Mouse (Mus musculus): Measurements from ENCODE around the gene Wdr54. TPM values are rescaled to one million over a fixed set of nuclear protein-coding genes. Genes with fewer than 3 reads are reported as not detected.
"Not testable (repeated sequence)": the region's sequence is repeated elsewhere in the genome, so short reads cannot be mapped to it uniquely, and the experiment has no call there.

Wdr54 gene
- polyA plus RNA-seq, 1 experiment from 2014 or later, result 1.1 TPM

DNA sequence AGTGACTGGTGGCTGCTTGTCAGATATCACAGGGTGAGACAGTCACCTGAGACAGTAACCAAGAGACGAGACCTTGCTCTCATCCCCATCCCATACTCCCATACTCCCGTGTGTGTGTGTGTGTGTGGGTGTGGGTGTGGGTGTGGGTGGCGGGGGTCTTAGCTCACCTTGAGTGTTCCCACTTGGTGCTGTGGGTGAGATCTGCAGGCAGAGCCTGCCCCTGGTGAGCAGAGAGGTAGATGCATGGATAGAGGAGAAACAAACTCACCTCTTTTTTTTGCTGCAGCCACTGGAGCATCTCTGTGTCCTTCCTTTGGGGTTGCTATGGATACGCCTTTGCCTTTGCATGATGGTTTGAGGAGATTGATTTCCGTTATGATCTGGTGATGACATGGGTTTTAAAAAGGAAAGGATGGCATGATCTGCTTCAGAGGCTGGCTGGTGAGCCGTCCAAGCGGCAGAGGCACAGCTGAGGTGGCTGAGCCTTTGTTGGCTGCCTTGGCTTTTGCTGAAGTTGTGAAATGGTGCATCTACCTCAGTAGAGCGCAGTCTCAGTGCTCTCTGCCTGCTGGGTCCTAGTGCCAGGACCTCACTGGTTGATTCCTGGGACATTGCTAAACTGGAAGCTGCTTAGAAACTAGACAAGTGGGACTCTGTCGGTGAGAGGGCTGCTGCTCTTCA, 16.2 kb upstream of the Wdr54 start:
- Histone ChIP-seq H3K36me3 (peaks cover 11% of the 10 kb centered on the region; the same call in 1 of the 2 replicates), H3K9me3 (replicated peaks) (no peaks in the 10 kb centered on the region), H3K4me3 (no peak overlapping the region), H3K27ac (no peak overlapping the region), H3K4me2 (no peak overlapping the region), H3K9ac (no peak overlapping the region), H3K4me1 (peaks cover 37% of the 10 kb centered on the region), H3K27me3 (replicated peaks) (no peaks in the 10 kb centered on the region)
- WGBS (ENCODE audit: insufficient replicate concordance), result 64% methylated on average over 9 of the region's 9 CpGs
- no peak for ATAC-seq

DNA sequence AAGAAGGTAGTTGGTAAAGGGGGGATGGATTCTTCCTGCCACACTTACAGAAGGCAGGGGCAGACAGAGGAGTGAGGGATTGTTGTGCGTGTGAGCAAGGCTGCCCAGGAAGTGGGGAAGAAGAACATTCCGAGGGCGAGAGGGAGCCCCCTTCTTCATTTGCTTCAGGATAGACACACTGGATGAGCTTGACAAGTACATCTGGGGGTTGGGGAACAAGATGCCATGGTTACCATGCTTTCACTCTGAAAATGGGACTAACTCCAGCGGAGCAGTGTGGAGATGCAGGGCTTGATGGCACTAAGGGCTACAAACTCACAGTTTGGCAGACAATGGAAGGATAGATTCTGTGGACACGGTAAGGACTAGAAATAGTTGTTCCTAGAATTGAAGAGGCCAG, 14.9 kb upstream of the Wdr54 start:
- ATAC-seq, result no peak
- no peaks in the 10 kb centered on the region for H3K9me3 ChIP-seq (replicated peaks)
- H3K27me3 ChIP-seq (replicated peaks), result no peaks in the 10 kb centered on the region
- H3K4me3 ChIP-seq, result no peak overlapping the region
- no peak overlapping the region for H3K4me2 ChIP-seq
- H3K4me1 ChIP-seq, result peaks cover 42% of the 10 kb centered on the region
- H3K27ac ChIP-seq, result no peak overlapping the region
- H3K9ac ChIP-seq, result no peak overlapping the region
- WGBS (ENCODE audit: insufficient replicate concordance), result 73% methylated on average over 5 of the region's 5 CpGs
- peaks cover 8% of the 10 kb centered on the region; the same call in 1 of the 2 replicates for H3K36me3 ChIP-seq

DNA sequence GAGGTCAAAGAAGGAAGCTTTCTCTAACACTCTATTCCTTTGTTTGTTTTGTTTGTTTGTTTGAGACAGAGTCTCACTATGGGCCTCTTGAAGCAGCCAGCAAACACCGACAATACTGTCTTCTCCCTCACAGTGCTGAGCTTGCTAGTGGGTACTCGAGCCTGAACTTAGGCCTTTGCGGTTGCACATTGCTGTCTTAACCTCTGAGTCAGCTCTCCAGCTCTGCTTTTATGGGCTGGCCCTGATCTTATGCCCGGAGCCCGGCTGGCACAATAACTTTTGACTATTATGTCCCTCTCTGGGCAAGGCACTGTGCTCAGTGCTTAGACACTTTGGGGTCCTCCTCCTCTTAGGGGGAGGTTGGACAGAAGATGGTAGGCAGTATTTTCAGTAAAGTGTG, 13.7 kb upstream of the Wdr54 start:
- no peaks in the 10 kb centered on the region for H3K9me3 ChIP-seq (replicated peaks)
- H3K4me1 ChIP-seq, result peaks cover 42% of the 10 kb centered on the region
- no peak overlapping the region for H3K9ac ChIP-seq
- 77% methylated on average over 5 of the region's 5 CpGs for WGBS (ENCODE audit: insufficient replicate concordance)
- H3K27ac ChIP-seq, result no peak overlapping the region
- H3K4me3 ChIP-seq, result no peak overlapping the region
- H3K36me3 ChIP-seq, result 0 out of 2 replicates have a peak, but pooled peaks cover 3% of the 10 kb centered on the region
- H3K4me2 ChIP-seq, result no peak overlapping the region
- no peaks in the 10 kb centered on the region for H3K27me3 ChIP-seq (replicated peaks)
- ATAC-seq, result no peak

DNA sequence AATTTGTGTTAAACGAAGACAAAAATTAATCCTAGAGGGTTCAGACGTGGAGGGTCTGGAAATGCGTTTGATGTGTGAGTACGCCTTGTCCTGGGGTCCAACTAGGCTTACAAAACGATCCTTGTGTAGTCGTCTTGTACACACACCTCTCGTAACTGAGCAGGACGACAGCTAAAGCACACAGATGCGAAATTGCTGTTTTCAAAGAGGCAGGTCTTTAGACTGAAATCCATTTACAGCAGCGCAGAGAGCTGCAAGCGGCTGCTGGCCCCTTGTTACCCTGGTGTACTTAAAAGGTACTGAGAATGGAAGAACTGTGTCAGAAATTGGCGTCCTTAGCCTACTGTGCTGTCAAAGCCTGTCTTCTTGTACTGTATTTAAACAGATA, 10.0 kb upstream of the Wdr54 start:
- WGBS (ENCODE audit: insufficient replicate concordance), result under 1% methylated on average over 12 of the region's 12 CpGs
- Histone ChIP-seq H3K36me3 (0 out of 2 replicates have a peak, but pooled peaks cover 3% of the 10 kb centered on the region), H3K27me3 (replicated peaks) (peaks cover 22% of the 10 kb centered on the region), H3K27ac (peak overlapping the region; percentile 81), H3K4me3 (peak overlapping the region; percentile 88), H3K9ac (peak overlapping the region; percentile 93), H3K4me1 (peaks cover 56% of the 10 kb centered on the region), H3K9me3 (replicated peaks) (no peaks in the 10 kb centered on the region), H3K4me2 (peak overlapping the region; percentile 78)
- peak; percentile 5 for ATAC-seq

DNA sequence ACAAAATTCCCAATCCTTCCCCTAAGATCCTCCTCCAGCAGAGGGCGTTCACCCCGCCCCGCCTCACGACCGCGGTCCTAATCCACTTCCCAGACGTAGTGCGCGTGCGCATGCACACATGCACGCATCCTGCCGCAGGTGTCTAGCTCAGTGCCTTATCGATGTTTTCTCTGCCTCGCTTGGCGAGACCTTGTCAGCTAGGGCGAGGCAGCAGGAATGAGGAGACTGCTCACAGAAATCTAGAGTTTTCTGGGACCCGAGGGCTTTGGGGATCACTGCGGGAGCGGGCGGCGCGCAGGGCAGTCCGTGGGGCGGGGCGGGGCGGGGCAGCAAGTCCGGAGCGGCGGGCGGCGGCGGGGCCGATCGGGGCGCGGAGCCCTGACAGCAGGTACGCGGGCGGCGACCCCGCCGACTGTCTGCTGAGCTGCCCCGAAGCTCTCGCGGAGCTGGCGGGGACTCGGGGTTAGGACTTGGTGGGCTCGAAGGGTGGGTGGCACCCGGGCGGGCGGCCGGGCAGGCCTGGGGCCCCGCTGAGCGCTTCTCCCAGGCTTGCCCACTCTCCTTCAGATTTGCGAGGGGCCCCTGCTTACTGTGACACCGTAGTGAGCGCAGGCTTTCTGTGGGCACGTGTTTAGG, 9.5 kb upstream of the Wdr54 start, which contains the start of gene Dctn1:
Gene Dctn1 (plus strand): TSS at position 314 of the 636 bp plus-strand sequence.
- 0 out of 2 replicates have a peak, but pooled peaks cover 3% of the 10 kb centered on the region for H3K36me3 ChIP-seq
- ATAC-seq, result peak; percentile 87
- peak within 1 kb of the TSS; percentile 88 for H3K4me3 ChIP-seq
- H3K4me2 ChIP-seq, result peak within 1 kb of the TSS; percentile 78
- under 1% methylated on average over 57 of the region's 58 CpGs for WGBS (ENCODE audit: insufficient replicate concordance)
- peaks cover 28% of the 10 kb centered on the region for H3K27me3 ChIP-seq (replicated peaks)
- H3K27ac ChIP-seq, result peak within 1 kb of the TSS; percentile 81
- peaks cover 56% of the 10 kb centered on the region for H3K4me1 ChIP-seq
- peak within 1 kb of the TSS; percentile 93 for H3K9ac ChIP-seq
- no peaks in the 10 kb centered on the region for H3K9me3 ChIP-seq (replicated peaks)

- H3K4me2 ChIP-seq, result peak overlapping the region; percentile 78
- peak overlapping the region; percentile 88 for H3K4me3 ChIP-seq
- 0 out of 2 replicates have a peak, but pooled peaks cover 3% of the 10 kb centered on the region for H3K36me3 ChIP-seq
- peak; percentile 11; the same call in 1 of the 2 replicates for ATAC-seq
- H3K27me3 ChIP-seq (replicated peaks), result peaks cover 34% of the 10 kb centered on the region
- H3K9ac ChIP-seq, result peak overlapping the region; percentile 93
- H3K9me3 ChIP-seq (replicated peaks), result no peaks in the 10 kb centered on the region
- 6% methylated on average over 6 of the region's 6 CpGs for WGBS (ENCODE audit: insufficient replicate concordance)
- peak overlapping the region; percentile 81 for H3K27ac ChIP-seq
- peaks cover 56% of the 10 kb centered on the region for H3K4me1 ChIP-seq
Observed at GRCm38 (mm10) chr6:83165026-83165606, 8.9 kb upstream of the Wdr54 start.

GRCm38 (mm10) chr6:83162701-83163100, 6.5 kb upstream of the Wdr54 start:
- peak overlapping the region; percentile 42 for H3K4me3 ChIP-seq
- H3K27ac ChIP-seq, result no peak overlapping the region
- H3K27me3 ChIP-seq (replicated peaks), result peaks cover 46% of the 10 kb centered on the region
- peaks cover 35% of the 10 kb centered on the region for H3K4me1 ChIP-seq
- 2% methylated on average over 8 of the region's 8 CpGs for WGBS (ENCODE audit: insufficient replicate concordance)
- no peaks in the 10 kb centered on the region for H3K36me3 ChIP-seq
- H3K9me3 ChIP-seq (replicated peaks), result no peaks in the 10 kb centered on the region
- ATAC-seq, result no peak
- H3K9ac ChIP-seq, result no peak overlapping the region
- H3K4me2 ChIP-seq, result peak overlapping the region; percentile 68

- Histone ChIP-seq H3K9me3 (replicated peaks) (no peaks in the 10 kb centered on the region), H3K4me1 (peaks cover 29% of the 10 kb centered on the region), H3K4me2 (peak overlapping the region; percentile 68), H3K27me3 (replicated peaks) (peaks cover 50% of the 10 kb centered on the region), H3K27ac (no peak overlapping the region), H3K4me3 (peak overlapping the region; percentile 42), H3K9ac (peak overlapping the region; percentile 45), H3K36me3 (no peaks in the 10 kb centered on the region)
- WGBS (ENCODE audit: insufficient replicate concordance), result 1% methylated on average over 49 of the region's 49 CpGs
- no peak for ATAC-seq
Observed at GRCm38 (mm10) chr6:83161921-83162641, 5.9 kb upstream of the Wdr54 start.

DNA sequence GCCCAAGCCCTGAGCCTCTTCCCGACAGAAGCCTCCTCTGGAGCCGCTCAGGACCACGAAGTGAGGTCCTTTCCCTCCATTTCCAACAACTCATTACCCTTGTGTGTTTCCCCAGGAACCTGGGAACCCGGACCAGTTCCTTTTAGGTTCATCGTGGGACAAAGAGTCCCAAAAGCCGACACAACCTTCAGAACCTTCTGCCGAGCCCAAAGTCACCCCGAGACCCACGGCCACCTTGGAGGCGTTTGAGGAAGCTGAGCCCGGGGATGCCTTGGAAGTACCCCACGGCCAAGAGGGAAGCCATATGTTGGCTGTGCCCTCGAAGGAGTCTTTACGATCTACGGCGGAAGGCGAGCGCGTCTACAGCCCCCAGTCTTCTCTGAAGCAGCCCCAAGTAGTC, 5.2 kb upstream of the Wdr54 start:
- H3K4me2 ChIP-seq, result peak overlapping the region; percentile 68
- no peak for ATAC-seq
- H3K4me1 ChIP-seq, result peaks cover 25% of the 10 kb centered on the region
- peak overlapping the region; percentile 42 for H3K4me3 ChIP-seq
- whole genome bisulfite sequencing (ENCODE audit: insufficient replicate concordance), result 8% methylated on average over 19 of the region's 19 CpGs
- H3K36me3 ChIP-seq, result no peaks in the 10 kb centered on the region
- peaks cover 55% of the 10 kb centered on the region for H3K27me3 ChIP-seq (replicated peaks)
- H3K27ac ChIP-seq, result no peak overlapping the region
- no peaks in the 10 kb centered on the region for H3K9me3 ChIP-seq (replicated peaks)
- H3K9ac ChIP-seq, result peak overlapping the region; percentile 45; the same call in 1 of the 2 replicates

- H3K4me3 ChIP-seq; ATAC-seq; H3K9me3 ChIP-seq (replicated peaks); H3K9ac ChIP-seq; H3K36me3 ChIP-seq; H3K27ac ChIP-seq; H3K4me2 ChIP-seq: not testable (repeated sequence)
- peaks cover 28% of the 10 kb centered on the region for H3K4me1 ChIP-seq
- H3K27me3 ChIP-seq (replicated peaks), result peaks cover 75% of the 10 kb centered on the region
- 17% methylated on average over 3 of the region's 3 CpGs for WGBS (ENCODE audit: insufficient replicate concordance)
Observed at GRCm38 (mm10) chr6:83159456-83159855, 3.3 kb upstream of the Wdr54 start.

DNA sequence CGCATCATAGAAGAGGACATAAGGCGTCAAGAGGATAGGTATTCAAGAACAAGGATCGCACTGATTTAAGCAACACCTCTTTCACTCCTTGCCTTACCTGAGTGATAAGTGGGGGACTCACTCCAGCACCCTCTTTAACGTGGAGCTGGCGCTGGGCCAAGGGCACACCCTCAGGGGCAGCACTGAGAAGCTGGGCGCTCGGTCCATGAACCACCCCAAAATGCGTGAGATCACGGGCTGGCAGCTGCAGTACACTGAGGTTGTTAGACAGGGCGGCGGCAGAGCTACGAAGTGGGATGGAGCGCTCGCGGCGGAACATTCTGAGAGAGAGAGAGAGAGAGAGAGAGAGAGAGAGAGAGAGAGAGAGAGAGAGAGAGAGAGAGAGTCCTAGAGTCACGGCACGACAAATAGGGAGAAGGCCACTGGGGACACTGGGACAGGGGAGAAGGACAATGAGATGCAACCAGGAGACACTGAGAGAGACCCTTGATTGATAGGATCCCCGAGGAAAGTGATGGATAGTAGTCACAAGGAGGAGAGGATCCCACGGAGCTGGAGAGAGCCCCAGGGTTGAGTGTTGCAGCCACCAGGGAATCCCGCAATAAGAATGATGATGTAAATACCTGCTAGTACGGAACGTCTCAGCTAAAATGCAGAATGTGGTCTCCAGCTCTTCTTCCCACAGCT, 502 bp downstream of the Wdr54 start:
- peaks cover 25% of the 10 kb centered on the region for H3K4me1 ChIP-seq
- no peak overlapping the region for H3K27ac ChIP-seq
- H3K27me3 ChIP-seq (replicated peaks), result peaks cover 72% of the 10 kb centered on the region
- peak overlapping the region; percentile 84 for H3K4me2 ChIP-seq
- peaks cover 2% of the 10 kb centered on the region for H3K36me3 ChIP-seq
- H3K4me3 ChIP-seq, result peak overlapping the region; percentile 55
- no peaks in the 10 kb centered on the region for H3K9me3 ChIP-seq (replicated peaks)
- ATAC-seq, result no peak; the same call in 1 of the 2 replicates
- H3K9ac ChIP-seq, result peak overlapping the region; percentile 52; the same call in 1 of the 2 replicates
- WGBS (ENCODE audit: insufficient replicate concordance), result 13% methylated on average over 23 of the region's 23 CpGs

Data from liver, embryonic 12.5 days (tissue).